Mouse (Mus musculus) T-helper 17 cell (primary cell): Measurements from ENCODE around the gene Mcf2l.

Experiments used
- in situ Hi-C, 2 experiments: fragments of 300-600 bp; cut with MboI, MseI; formaldehyde crosslinking; loops; 1 replicate in 1 of 2; 2 replicates in 1 of 2; pipeline ENCODE4 v1.15.1; 2025; ENCODE audit warnings: high pct_unique_total_duplicates in 2 of 2

Mcf2l gene

GRCm38 (mm10) chr8:12874194-12874791, 687 bp downstream of the Mcf2l start:
- in situ Hi-C loops = no loop called here

- in situ Hi-C loops = no loop called here
Measured at GRCm38 (mm10) chr8:12874971-12875370, 1.4 kb downstream of the Mcf2l start.

GRCm38 (mm10) chr8:12877126-12877525, 3.5 kb downstream of the Mcf2l start:
- in situ Hi-C loops = no loop called here

GRCm38 (mm10) chr8:12880163-12880562, 6.6 kb downstream of the Mcf2l start:
- in situ Hi-C loops = no loop called here

GRCm38 (mm10) chr8:12883051-12884004, 9.7 kb downstream of the Mcf2l start:
- in situ Hi-C loops = no loop called here

- in situ Hi-C loops = no loop called here
Measured at GRCm38 (mm10) chr8:12887772-12888435, 14.3 kb downstream of the Mcf2l start.

- in situ Hi-C loops = no loop called here
Measured at GRCm38 (mm10) chr8:12889046-12889598, 15.5 kb downstream of the Mcf2l start.

GRCm38 (mm10) chr8:12892882-12893446, 19.4 kb downstream of the Mcf2l start:
- in situ Hi-C loops = no loop called here

GRCm38 (mm10) chr8:12893797-12894578, 20.4 kb downstream of the Mcf2l start:
- in situ Hi-C loops = no loop called here

- in situ Hi-C loops = no loop called here
Measured at GRCm38 (mm10) chr8:12894783-12895534, 21.4 kb downstream of the Mcf2l start.

GRCm38 (mm10) chr8:12895535-12896150, 22.0 kb downstream of the Mcf2l start:
- in situ Hi-C loops = no loop called here

- in situ Hi-C loops = no loop called here
Measured at GRCm38 (mm10) chr8:12896494-12897373, 23.1 kb downstream of the Mcf2l start.

- in situ Hi-C loops = no loop called here
Measured at GRCm38 (mm10) chr8:12897815-12898214, 24.2 kb downstream of the Mcf2l start.

- in situ Hi-C loops = no loop called here
Measured at GRCm38 (mm10) chr8:12903790-12904415, 30.3 kb downstream of the Mcf2l start.

- in situ Hi-C loops = no loop called here
Measured at GRCm38 (mm10) chr8:12905122-12905521, 31.5 kb downstream of the Mcf2l start.

- in situ Hi-C loops = no loop called here
Measured at GRCm38 (mm10) chr8:12905599-12906321, 32.2 kb downstream of the Mcf2l start.

GRCm38 (mm10) chr8:12906597-12906996, 33.0 kb downstream of the Mcf2l start:
- in situ Hi-C loops = no loop called here

- in situ Hi-C loops = no loop called here
Measured at GRCm38 (mm10) chr8:12907730-12908129, 34.1 kb downstream of the Mcf2l start.
